Mouse (Mus musculus): ENCODE measurements around the gene 0610010K14Rik.

Gene 0610010K14Rik

DNA sequence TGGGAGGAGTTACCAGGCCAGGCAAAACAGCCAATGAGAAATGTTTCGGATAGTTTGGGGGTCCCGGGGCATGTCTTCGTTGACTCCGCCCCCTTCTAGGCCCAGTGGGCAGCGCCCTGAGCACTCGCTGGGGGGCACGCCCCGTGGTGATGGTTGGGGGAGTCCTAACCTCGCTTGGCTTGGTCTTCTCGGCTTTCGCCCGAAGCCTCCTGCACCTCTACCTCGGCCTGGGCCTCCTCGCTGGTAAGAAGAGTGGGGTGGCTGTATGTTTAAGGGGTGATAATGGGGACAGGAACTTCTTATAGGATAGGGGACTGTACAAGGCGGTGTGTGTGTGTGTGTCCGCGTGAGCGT, 22.9 kb downstream of the 0610010K14Rik start:
- peak in 1 of 2 experiments; percentile 66 for DNase-seq

DNA sequence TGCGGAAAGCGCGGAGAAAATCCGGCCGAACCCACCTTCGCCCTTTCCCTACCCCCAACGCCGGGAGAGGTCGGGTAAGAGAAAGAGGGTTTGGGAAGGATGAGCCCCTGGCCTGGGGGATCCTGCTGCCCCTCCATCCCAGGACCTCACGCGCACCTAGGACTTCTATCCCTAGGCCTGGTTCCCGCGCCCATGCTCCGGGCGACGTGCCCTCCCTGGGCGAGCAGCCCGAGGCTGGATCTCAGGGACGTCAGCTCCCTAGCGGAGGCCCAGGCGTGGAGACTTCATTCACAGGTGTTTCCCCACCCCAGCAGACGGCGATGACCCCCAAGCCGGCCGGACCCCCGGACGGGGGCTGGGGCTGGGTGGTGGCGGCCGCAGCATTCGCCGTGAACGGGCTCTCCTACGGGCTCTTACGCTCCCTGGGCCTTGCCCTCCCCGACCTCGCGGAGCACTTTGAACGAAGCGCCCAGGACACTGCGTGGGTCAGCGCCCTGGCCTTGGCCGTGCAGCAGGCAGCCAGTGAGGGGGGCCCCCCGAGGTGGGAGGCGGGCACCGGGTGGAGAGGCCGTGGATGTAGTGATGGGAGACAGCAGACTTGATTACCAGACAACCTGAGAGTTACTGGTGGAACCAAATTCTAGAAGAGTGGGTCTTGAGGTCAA, 23.4 kb downstream of the 0610010K14Rik start:
- peak; percentile 78 to 81 for DNase-seq

DNA sequence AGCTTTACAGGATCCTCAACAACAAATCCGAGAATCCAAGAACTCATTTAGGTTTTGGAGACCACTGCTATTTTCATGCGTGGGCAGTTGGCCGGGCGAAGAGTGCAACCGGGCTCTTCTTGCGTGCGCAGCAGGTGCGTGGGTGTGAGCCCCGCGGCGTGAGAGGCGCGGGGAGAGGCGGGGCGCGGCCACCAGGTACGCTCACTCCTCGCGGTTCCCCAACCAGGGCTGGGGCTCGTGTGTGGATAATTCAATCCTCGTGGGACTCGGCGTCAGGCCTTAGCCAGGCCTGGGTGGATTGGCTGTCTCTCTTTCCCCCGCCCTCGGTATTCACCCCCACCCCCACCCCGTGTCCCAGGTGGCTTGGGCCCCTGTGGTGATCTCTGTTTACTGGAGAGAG, 24.0 kb downstream of the 0610010K14Rik start:
- DNase-seq, result peak; percentile 89 to 91

DNA sequence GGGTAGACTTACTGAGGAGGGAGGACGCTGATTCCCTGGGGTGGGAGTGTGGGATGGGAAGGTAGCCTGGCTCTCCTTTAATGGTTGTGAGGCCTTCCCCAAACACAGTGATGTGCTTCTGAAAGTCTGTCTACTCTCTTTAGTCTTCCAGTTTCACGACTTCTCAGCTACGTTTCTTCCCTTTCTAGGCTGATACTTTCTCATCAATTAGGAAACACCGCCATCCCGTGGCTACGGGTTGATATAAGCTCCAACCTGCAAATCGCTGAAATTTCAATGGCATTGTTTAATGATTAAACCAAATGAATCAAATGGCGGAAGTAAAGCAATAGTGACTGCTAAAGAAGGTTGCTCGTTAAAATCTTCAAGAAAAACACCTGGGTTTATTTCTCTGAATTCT, 24.8 kb downstream of the 0610010K14Rik start:
- DNase-seq, result peak; percentile 77 to 87

DNA sequence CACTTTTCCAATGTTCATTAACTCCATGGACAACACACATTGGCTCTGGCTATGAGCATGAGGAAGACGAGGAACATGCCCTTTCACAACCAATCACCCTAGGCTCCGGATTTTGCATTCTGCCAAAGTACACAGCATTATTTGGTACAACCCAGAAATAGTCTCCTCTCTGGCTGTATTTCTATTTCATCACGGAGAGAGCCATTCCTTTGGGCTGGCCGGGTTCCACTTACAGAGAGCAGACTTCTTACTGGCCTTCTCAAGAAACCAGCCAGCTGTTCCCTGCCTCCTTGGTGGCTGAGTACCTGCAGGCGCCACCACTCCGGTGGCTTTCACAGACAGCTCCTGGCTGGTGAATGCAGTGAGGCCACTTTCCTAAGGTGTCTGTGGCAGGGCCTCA, 25.3 kb downstream of the 0610010K14Rik start, which contains the start of gene Slc16a11:
Gene Slc16a11 (plus strand): TSS at position 330 of the 400 bp plus-strand sequence.
- DNase-seq, result peak in 1 of 2 experiments; percentile 48

DNA sequence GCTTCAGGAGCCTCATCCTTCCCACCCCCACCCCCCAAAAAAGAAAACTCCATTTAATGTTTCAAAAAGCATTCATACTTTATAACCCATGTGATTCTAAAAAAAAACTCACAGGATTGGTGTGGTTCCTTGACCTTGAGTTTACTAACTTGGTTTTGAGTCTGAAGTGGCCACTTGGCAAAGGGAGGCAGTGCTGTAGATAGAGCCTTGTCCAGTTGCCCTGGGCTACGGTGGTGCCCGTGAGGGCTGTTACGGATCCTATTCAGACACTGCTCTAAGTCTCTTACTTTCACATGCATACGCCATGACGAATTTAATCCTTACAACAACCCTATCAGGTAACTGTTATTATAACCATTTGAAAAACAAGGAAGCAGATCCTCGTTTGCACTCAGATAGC, 25.7 kb downstream of the 0610010K14Rik start:
- no peak for DNase-seq

DNA sequence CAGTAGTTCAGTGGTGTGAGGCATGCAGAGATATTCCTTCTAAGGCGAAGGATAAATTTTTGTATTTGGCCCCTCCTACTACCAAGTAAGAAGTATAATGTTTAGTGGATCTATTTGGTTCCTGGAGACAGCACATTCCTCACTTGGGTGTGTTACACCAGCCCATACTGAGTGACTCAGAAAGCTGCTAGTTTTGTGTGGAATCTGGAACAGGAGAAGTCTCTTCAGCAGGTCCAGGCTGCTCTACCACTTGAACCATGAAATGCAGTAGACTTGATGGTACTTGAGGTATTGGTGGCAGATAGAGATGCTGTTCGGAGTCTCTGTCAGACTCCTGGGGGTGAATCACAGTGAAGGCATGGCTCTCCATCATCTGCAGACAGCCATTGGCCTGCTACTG, 27.0 kb downstream of the 0610010K14Rik start:
- DNase-seq, result no peak

DNA sequence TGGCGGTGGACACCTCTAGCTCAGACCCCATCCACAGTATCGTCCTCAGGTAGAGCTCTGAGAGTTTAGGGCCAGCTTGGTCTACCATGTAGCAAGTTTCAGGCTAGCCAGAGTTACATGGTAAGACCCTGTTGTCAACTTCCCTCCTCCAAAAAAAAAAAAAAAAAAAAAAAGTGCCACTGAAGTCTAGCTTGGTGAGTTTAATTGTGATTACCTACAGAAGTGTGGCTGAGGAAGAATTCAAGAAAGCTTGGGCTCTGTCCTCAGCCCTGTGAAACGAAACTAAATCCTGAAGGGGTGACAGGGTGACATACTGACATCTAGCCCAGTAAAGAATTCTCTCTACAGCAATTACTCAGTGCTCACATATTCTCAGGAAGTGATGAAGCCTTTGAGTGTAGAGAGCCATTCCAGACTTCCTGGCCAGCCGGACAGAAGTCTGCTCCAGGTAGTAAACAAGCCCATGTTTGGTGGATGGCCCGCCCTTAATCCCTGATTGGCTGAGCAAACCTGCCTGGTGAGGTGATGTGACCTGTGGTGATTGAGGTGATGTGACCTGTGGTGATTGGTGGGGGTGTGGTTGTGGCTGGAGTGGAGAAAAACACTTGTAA, 28.8 kb downstream of the 0610010K14Rik start:
- no peak for DNase-seq

DNA sequence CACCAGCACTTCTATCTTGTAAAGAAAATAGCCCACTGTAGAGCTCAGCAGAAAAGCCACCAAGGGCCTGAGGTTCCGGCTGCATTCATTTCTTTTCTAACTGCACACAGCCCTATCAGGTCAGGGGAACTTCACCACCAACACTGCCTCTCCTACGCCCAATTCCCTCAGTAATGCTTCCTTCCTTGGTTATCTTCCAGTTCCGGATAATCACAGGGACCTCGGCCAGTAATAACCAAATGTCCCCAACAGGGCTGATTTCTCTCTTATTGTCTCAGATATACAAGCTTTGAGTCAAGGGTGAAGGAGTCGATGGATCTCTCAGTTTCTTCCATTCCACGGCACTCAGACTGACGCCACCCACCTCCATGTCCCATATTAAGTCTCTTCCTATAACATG, 30.4 kb downstream of the 0610010K14Rik start:
- DNase-seq, result no peak

DNA sequence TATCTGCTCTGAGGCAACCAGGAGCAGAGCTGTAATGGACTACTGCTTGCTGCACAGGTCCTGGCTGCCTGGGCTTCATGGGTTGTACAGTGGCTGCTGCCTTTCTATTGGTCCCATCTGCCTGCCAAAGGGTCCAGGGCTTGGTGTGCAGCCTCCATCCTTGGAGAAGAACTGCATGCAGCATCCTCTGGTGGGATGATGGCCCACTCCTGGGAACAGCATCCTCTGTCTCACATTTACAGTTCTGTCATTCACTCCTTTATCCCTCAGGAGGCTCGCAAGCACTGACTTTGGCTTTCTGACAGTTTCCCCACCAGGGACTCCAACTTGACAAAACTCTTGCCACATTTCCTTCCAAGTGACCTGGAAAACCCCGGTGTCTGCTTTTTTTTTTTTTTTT, 30.9 kb downstream of the 0610010K14Rik start:
- DNase-seq, result no peak

DNA sequence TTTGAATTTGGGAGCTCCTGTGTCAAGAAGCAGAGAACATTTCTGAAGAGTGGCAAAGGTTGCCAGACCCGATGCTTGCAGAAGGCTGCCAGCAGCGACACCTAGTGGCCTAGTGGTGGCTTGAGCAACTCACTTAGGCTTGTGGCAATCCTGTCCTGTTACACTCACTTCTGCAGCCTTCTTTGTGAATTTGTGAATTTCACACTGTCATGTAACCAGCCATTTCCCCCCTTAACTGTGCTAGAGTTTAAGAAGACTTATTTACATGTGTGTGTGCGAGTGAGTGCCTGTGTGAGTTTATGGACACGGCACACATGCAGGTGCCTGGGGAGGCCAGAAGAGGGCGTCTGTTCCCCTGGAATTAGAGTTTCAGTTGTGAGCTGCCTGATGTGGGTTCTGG, 36.0 kb downstream of the 0610010K14Rik start:
- peak; percentile 86 to 93 for DNase-seq

DNA sequence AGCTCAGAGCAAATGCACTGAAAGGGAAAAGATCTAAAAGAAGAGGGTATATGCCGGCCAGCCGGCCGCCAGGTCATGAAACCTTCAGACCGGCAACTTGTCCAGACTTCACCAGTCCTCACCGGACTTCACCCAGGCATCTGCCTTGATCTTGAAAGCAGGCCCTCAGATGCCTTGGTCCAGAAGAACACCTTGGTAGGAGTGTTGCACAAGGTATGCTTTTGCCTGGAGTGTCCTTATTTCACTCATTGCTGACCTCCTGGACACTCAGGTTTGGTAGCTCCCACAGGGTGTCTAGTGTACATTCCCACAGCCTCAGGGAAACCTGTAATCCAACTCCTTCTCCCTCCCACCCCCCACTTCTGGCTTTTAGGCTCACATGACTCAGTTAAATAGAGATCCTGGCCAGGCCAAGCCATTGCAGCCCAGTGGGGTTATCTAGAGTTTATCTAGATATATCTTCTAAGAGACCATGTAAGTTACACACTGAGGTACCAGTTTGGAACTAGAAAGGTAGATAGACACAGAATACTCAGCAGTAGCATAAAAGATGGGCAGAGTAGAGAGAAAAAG, 37.6 kb downstream of the 0610010K14Rik start:
- DNase-seq, result no peak

DNA sequence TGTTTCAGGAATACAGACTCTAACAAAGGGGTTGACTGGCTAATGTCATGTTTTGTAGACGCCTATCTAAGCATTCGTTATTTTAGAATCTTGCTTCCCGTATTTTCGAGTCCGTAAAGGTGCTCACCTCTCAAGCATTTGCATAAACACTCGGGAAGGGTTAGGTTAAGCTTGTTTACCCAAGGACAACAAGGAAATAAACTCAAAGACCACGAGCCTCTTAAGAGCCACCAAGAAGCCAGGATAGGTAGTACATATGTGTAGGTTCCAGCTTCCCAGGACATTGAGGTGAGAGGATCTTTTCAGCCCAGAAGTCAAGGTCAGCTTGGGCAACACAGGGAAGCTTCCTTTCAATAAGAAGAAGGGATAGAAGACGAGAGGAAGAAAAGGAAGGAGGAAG, 38.6 kb downstream of the 0610010K14Rik start:
- no peak for DNase-seq

DNA sequence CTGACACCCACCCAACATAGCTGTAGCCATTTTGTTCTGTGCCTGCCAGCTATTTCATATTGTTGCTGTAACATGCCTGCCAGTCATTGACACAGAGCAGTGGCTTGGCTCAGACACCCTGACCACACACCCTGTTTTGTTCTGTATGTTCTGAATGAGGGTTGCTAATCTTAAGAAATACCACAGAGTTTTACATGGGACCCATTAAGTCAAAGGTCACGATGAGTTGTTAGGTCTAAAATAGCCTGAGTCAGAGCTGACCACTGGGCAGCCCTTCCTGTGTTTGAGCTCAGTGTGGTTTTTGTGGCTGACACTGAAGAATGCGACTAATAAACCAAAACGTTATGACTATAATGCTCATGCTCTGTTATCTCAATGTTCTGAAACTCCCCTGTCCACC, 39.4 kb downstream of the 0610010K14Rik start:
- DNase-seq, result no peak

DNA sequence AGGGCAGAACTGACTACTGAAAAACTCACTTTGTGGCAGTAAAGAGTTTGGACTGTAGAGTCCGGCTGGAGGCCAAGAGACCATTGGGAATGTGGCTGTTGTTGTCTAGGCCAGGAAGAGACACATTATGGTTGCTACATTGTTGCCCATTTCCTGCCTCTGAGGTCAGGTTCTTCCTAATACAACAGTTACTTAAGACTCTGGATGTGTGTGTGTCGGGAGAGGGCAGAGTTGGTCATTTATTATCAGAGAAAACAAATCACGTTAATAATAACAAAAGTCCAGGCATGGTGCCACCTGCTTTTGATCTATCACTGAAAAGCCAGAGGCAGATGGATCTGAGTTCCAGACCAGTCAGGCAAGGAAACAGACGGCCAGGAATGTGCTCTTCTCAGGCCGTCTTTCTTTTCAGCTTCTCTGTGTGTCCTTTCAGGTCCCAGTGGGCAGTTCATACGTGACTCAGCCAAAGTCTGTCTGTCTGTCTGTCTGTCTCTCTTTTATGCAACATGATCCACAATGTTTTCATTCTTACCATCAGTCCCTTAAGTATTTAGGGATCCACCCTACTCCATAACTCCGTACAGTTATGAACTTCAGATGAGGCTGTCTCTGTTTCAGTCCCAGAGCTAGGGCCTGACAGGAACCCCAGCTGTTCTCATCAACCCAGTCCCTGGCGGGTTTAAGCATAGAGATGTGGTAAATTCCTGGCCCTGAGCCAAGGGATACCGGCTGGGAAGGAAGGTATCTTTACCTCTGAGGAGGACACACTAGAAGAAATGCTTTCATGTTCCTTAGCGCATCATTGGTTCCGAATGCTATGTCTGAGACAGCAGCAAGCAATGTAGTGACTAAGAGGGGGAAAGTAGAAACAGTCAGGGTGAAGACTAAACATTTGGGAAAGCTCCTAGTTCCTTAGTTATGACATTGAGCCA, 44.1 kb downstream of the 0610010K14Rik start:
- no peak for DNase-seq

DNA sequence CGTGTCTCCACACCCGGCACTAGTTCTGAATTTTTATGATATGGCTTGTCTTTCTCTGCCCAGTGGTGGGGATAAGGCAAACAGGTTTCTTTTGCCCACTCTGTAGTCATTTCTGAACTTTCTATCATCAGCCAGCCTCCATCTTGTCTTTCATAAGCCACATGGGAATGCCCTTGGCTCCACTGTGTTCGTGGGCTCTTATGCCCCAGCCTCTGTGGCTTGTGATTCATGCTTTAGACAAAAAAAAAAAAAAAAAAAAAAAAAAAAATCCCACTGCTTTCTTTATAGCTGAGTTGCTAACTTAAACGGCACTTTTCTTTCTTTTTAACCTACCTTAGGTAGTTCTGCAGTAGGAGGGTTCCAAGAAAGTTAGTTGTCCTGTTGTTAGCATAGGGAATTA, 45.6 kb downstream of the 0610010K14Rik start:
- no peak for DNase-seq

DNA sequence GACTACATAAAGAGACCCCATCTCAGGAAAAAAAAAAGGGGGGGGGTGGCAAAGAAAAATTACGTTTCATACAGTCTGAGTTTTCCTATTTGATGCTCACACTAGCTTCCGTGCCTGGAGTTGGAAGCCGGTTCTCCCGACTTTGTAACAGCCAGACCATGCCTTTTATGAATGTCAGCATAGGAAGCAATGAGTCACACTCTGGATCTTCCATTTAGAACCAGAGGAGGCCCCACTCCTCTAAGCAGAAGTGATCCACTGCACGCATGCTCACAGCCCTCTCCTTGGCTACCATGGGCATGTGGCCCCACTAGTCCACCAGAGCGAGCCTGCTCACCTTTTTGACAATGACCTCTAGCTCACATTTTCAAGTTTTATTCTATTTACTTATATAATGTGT, 46.5 kb downstream of the 0610010K14Rik start:
- no peak for DNase-seq

DNA sequence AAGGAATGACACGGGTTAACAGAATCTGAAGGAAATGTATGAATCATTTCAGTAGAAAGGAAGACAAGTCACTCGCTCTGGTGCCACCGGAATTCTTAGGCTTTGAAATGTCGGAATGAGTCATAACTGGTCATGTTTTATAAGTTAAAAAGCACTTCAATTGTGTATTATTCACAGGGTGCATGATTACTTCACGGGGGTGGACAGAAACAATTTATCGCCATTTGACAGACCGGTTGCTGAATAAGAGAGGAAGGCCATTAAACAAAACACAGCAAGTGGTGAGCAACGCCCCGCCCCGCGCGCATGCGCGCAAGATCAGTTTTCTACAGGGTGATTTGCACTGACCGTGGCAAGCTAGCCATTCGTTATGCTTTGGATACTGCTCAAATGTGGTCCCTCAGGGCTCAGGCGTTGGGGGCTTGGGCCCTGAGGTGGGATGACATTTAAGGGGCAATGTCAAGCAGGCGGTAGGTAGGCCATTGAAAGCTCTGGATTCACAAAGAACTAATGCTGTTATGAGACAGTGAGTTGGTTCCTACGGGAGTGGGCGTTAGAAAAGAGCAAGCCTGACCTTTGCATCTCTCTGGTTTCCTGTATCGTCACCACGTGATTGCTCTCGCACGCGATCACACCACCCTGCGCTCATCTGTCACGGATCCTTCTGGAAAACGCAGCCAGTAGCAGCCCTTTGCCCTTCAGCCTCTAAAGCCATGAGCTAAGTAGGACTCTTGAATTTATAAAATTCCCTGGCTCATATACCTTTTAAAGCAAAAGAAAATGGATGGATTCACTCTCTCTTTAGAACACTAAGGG, 48.2 kb downstream of the 0610010K14Rik start:
- no peak for DNase-seq

All from cerebellum, postnatal 25 days (tissue).